Mouse (Mus musculus) ES-E14 (cell line): ENCODE measurements around the gene Gsk3b. TPM values are rescaled to one million over a fixed set of nuclear protein-coding genes. Genes with fewer than 3 reads are reported as not detected.

Source experiments
- DNase-seq: peaks from one replicate; pipeline ENCODE4 v3.0.0-alpha.2; 2013; ENCODE audit warnings: low read depth, low spot score
- H3K27ac ChIP-seq: 2 replicates; pipeline ENCODE4 v1.5.1; 2012; ENCODE audit warnings: low read depth, mild to moderate bottlenecking, low read length, moderate library complexity, mixed read lengths; ENCODE audit not compliant: poor library complexity, insufficient read depth, severe bottlenecking
- H3K36me3 ChIP-seq: 2 replicates; pipeline ENCODE4 v1.6.1; 2012; ENCODE audit warnings: mild to moderate bottlenecking, low read length, moderate library complexity, mixed read lengths; ENCODE audit not compliant: control insufficient read depth, poor library complexity, insufficient read depth, severe bottlenecking
- H3K4me1 ChIP-seq, 2 experiments: fragments of 150-350 bp in 1 of 2; sonication (generic) in 1 of 2; 2 replicates each; pipeline ENCODE4 v1.6.1; 2012; ENCODE audit warnings: low read length in 2 of 2, mild to moderate bottlenecking in 1 of 2, mixed read lengths in 1 of 2; ENCODE audit not compliant: control insufficient read depth in 2 of 2, insufficient read depth in 2 of 2, poor library complexity in 1 of 2
- H3K4me3 ChIP-seq, 2 experiments: fragments of 150-350 bp in 1 of 2; sonication (generic) in 1 of 2; 2 replicates each; pipeline ENCODE4 v1.5.1; 2012; ENCODE audit warnings: low read length in 2 of 2, low read depth in 1 of 2, mild to moderate bottlenecking in 1 of 2, mixed read lengths in 1 of 2; ENCODE audit not compliant: insufficient read depth in 1 of 2, poor library complexity in 1 of 2, severe bottlenecking in 1 of 2
- H3K9ac ChIP-seq: 2 replicates; pipeline ENCODE4 v1.6.1; 2012; ENCODE audit warnings: low read depth, mild to moderate bottlenecking, low read length, mixed read lengths; ENCODE audit not compliant: poor library complexity, insufficient read depth, severe bottlenecking
- H3K9me3 ChIP-seq: fragments of 150-350 bp; sonication (generic); 2 replicates; pipeline ENCODE4 v1.6.1; 2012; ENCODE audit warnings: low read depth, mild to moderate bottlenecking, low read length; ENCODE audit not compliant: control insufficient read depth, insufficient read depth
- CHD2 ChIP-seq: IDR thresholded peaks from 2 replicates; pipeline ENCODE4 v1.6.1; 2014; ENCODE audit warnings: mild to moderate bottlenecking, low read depth, low read length, inconsistent platforms
- HCFC1 ChIP-seq: IDR thresholded peaks from 2 replicates; pipeline ENCODE4 v1.6.1; 2012; ENCODE audit warnings: low read length, inconsistent platforms, borderline replicate concordance; ENCODE audit not compliant: insufficient read depth
- MAFK ChIP-seq: IDR thresholded peaks from 2 replicates; pipeline ENCODE4 v1.6.1; 2014; ENCODE audit warnings: mild to moderate bottlenecking, low read depth, low read length, inconsistent platforms; ENCODE audit not compliant: insufficient read depth
- ZC3H11A ChIP-seq: IDR thresholded peaks from 2 replicates; pipeline ENCODE4 v1.6.1; 2012; ENCODE audit warnings: low read depth, mild to moderate bottlenecking, inconsistent platforms, low read length, borderline replicate concordance
- ZNF384 ChIP-seq: IDR thresholded peaks from 2 replicates; pipeline ENCODE4 v1.6.1; 2012; ENCODE audit warnings: low read depth, low read length, inconsistent platforms
- in situ Hi-C, 2 experiments: fragments of 600-800 bp; cut with MboI; formaldehyde crosslinking; loops; one replicate each; pipeline ENCODE4 v1.15.1; 2025; ENCODE audit warnings: low sequenced_read_pairs in 2 of 2, inconsistent platforms in 1 of 2; ENCODE audit not compliant: unreplicated experiment in 2 of 2
- total RNA-seq: library from RNA; depleted of rRNA; stranded (reverse); fragments of 300-350 nt; gene quantifications from 2 replicates; pipeline ENCODE4 v1.2.3, GENCODE M21; 2012

Gene Gsk3b
- total RNA-seq, 1 experiment, result 19.5 TPM

DNA sequence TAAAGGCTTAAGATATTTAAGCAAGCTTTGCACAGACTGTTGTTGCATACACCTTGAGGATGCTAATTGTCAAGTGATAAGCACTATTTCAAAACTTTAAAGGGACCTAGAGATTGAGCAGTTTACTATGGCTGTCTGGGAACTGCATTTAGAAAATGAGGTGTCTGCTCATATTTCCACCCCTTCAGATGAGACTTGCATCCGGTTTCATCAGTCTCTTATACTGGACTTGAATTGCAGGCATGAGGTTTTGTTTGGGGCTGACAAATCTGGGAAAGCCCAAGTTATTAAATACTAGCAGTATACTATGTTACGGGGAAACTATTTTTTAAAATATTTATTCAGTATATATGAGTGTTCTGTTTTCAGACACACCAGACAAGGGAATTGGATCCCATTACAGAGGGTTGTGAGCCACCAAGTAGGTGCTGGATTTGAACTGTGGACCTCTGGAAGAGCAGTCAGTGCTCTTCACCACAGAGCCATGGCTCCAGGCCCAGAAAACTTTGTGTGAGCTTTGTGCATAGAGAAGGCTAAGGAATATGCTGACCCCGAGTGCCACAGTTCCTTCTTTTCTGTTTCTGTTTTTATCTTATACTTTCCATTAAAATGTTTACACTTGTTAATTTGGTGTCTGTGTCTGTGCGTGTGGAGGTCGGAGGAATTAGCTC lies 6.5 kb downstream of the Gsk3b start:
- no peak overlapping the region for H3K9ac ChIP-seq
- no peak overlapping the region for H3K4me3 ChIP-seq
- TF ChIP-seq ZC3H11A, result no peak
- TF ChIP-seq CHD2, result no peak
- TF ChIP-seq ZNF384, result no peak
- no peak for TF ChIP-seq HCFC1
- no peak for TF ChIP-seq MAFK
- no peak for DNase-seq
- H3K4me1 ChIP-seq, result peaks cover 2 to 3% of the 10 kb centered on the region in 2 experiments; a peak in 3 of 4 replicates
- H3K27ac ChIP-seq, result no peak overlapping the region
- no peaks in the 10 kb centered on the region for H3K9me3 ChIP-seq
- in situ Hi-C loops, result no loop called here
- H3K36me3 ChIP-seq, result no peaks in the 10 kb centered on the region

DNA sequence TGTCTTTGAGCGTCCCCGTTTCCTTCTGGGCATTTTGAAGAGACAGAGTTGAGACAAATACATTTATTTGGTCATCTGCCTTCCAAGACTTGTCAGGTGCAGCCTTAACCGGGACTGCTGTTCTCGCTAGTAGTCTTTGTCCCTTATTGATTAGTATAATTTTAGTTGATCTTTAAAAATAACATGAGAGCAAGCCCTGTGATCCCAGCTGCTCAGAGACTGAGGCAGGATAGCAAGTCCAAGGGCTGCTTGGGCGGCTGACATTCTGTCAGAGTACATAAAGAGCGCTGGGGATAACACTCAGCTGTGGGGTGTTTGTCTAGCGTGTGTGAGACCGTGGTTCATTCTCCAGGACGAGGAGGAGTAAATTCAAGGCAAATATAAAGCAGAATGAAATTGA lies 8.7 kb downstream of the Gsk3b start:
- Histone ChIP-seq H3K4me3 (no peak overlapping the region), H3K36me3 (no peaks in the 10 kb centered on the region), H3K27ac (no peak overlapping the region), H3K9ac (no peak overlapping the region), H3K9me3 (no peaks in the 10 kb centered on the region), H3K4me1 (peaks cover 0 to 2% of the 10 kb centered on the region in 2 experiments; a peak in 1 of 4 replicates)
- no peak for DNase-seq
- in situ Hi-C loops, result no loop called here
- TF ChIP-seq MAFK (no peak), HCFC1 (no peak), ZC3H11A (no peak), ZNF384 (no peak), CHD2 (no peak)

DNA sequence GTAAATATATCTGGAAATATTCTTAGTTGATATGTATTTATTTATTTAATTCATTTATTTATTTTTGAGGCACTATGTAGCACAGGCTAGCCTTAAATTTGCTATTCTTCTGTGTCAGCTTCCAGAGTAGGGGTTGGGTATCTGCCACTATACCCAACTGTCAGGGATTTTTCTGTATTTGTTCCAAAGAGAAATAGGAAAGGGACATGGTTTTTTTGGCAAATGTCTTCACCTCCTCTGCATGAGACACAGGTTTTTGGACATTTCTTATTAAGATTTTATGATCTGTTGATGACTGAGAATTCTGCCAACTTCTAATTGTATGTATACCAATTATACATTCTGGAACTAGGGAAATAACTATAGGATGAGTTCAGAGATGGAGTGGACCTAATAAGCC lies 10.5 kb downstream of the Gsk3b start:
- DNase-seq, result no peak
- Histone ChIP-seq H3K9ac (no peak overlapping the region), H3K9me3 (no peaks in the 10 kb centered on the region), H3K4me3 (no peak overlapping the region), H3K36me3 (no peaks in the 10 kb centered on the region), H3K4me1 (peaks cover 0 to 2% of the 10 kb centered on the region in 2 experiments; a peak in 1 of 4 replicates), H3K27ac (no peak overlapping the region)
- in situ Hi-C loops, result no loop called here
- no peak for TF ChIP-seq HCFC1
- TF ChIP-seq ZC3H11A, result no peak
- TF ChIP-seq ZNF384, result no peak
- no peak for TF ChIP-seq MAFK
- TF ChIP-seq CHD2, result no peak

DNA sequence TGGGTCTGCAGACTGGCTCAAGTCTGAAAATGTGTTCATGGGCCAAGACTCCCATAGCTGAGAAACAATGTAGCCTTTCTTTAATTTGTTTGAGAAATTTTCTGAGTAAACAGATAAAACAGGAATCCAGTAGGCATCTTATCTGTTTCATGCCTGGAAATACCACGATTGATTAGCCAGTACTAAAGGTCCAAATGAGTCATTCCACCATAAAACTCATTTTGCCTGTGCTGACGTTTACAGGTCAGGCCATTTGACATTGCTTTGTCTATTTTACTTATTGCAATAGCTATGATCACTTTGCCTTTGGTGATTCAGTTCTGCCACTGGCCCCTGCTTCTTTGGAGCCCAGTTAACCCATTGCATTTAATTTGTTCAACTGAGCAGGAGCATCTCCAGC lies 11.8 kb downstream of the Gsk3b start:
- Histone ChIP-seq H3K9me3 (no peaks in the 10 kb centered on the region), H3K4me3 (no peak overlapping the region), H3K27ac (no peak overlapping the region), H3K36me3 (no peaks in the 10 kb centered on the region), H3K4me1 (peaks cover 0 to 2% of the 10 kb centered on the region in 2 experiments; a peak in 1 of 4 replicates), H3K9ac (no peak overlapping the region)
- DNase-seq, result no peak
- in situ Hi-C loops, result no loop called here
- TF ChIP-seq ZC3H11A (no peak), ZNF384 (no peak), MAFK (no peak)

DNA sequence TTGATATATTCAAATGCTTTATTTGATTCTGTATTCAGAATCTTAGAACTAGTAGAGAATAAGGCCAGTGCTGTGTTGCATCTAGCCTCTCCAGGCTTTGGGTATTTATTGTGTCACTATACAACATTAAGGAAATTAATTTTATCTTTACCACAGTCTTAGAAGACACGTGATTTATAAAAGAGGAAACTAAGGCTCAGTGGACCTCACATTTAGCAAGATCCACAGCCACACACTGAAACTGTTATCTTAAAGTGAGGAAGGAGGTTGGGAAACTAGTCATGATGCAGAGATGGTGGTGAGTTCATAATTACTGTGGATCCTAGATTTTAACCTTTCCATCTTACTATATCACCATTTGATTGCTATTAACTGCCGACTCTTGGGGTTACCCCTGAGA lies 16.7 kb downstream of the Gsk3b start:
- Histone ChIP-seq H3K36me3 (no peaks in the 10 kb centered on the region), H3K27ac (no peak overlapping the region), H3K9ac (no peak overlapping the region), H3K9me3 (no peaks in the 10 kb centered on the region), H3K4me1 (peaks cover 0 to 4% of the 10 kb centered on the region in 2 experiments; a peak in 1 of 4 replicates), H3K4me3 (no peak overlapping the region)
- DNase-seq, result no peak
- in situ Hi-C loops, result no loop called here
- no peak for TF ChIP-seq ZC3H11A
- TF ChIP-seq HCFC1, result no peak
- no peak for TF ChIP-seq CHD2
- TF ChIP-seq ZNF384, result no peak
- no peak for TF ChIP-seq MAFK
